Mouse (Mus musculus) lung, embryonic 16.5 days (tissue): ENCODE measurements around the gene Apol7c. TPM values are rescaled to one million over a fixed set of nuclear protein-coding genes. Genes with fewer than 3 reads are reported as not detected.
"Not testable (repeated sequence)": the region's sequence is repeated elsewhere in the genome, so short reads cannot be mapped to it uniquely, and the experiment has no call there.

Experiments
- ATAC-seq: fragments of 200-750 bp; cut with Nextera tagmentation; 2 replicates; pipeline ENCODE4 v1.8.0; 2017; ENCODE audit warnings: low read depth, mild to moderate bottlenecking, moderate library complexity
- H3K27ac ChIP-seq: fragments of 300-500 bp; sonication (generic); 2 replicates; pipeline ENCODE4 v1.5.1; 2014; ENCODE audit warnings: mild to moderate bottlenecking, control low read depth, low read length
- H3K27me3 ChIP-seq: fragments of 300-500 bp; sonication (generic); 2 replicates; pipeline ENCODE4 v1.6.1; 2014; ENCODE audit warnings: low read depth, low read length, mixed read lengths; ENCODE audit not compliant: control insufficient read depth, insufficient read depth
- H3K36me3 ChIP-seq: fragments of 300-500 bp; sonication (generic); 2 replicates; pipeline ENCODE4 v1.6.1; 2014; ENCODE audit warnings: low read length; ENCODE audit not compliant: control insufficient read depth, insufficient read depth
- H3K4me1 ChIP-seq: fragments of 300-500 bp; sonication (generic); replicated peaks from 2 replicates; pipeline ENCODE4 v1.6.1; 2014; ENCODE audit warnings: low read length, mixed read lengths; ENCODE audit not compliant: control insufficient read depth, insufficient read depth
- H3K4me2 ChIP-seq: fragments of 300-500 bp; sonication (generic); 2 replicates; pipeline ENCODE4 v1.6.1; 2014; ENCODE audit warnings: low read depth, low read length, control low read depth
- H3K4me3 ChIP-seq: fragments of 300-500 bp; sonication (generic); 2 replicates; pipeline ENCODE4 v1.5.1; 2014; ENCODE audit warnings: mild to moderate bottlenecking, low read length, control low read depth
- H3K9ac ChIP-seq: fragments of 300-500 bp; sonication (generic); 2 replicates; pipeline ENCODE4 v1.6.1; 2014; ENCODE audit warnings: low read length, control low read depth
- H3K9me3 ChIP-seq: fragments of 300-500 bp; sonication (generic); 2 replicates; pipeline ENCODE4 v1.6.1; 2016; ENCODE audit warnings: low read length; ENCODE audit not compliant: control insufficient read depth
- WGBS: fragments of 180-500 bp; shearing (Covaris S2); extraction: QIAGEN DNeasy Blood & Tissue Kit; methylation state at CpG from one replicate; pipeline ENCODE4 v1.1.7; 2014; 5-methylcytosine and 5-hydroxymethylcytosine counted together
- polyA plus RNA-seq: library from polyadenylated mRNA; unstranded; fragments of >200 nt; fragmentation: Nextera tagmentation; extraction: Ambion mirVana; gene quantifications from 2 replicates; pipeline ENCODE4 v1.2.1, GENCODE M21; 2015

The Apol7c gene
- polyA plus RNA-seq, 1 experiment from 2014 or later, result not detected

- WGBS, result 35% methylated on average over 1 of the region's 1 CpGs
- not testable (repeated sequence) for H3K27me3 ChIP-seq, H3K4me3 ChIP-seq, H3K4me1 ChIP-seq, H3K27ac ChIP-seq, H3K4me2 ChIP-seq, H3K36me3 ChIP-seq, H3K9ac ChIP-seq, H3K9me3 ChIP-seq
- 0 out of 2 replicates have a peak, but pooled peaks have one; percentile 31 for ATAC-seq
These were observed 38.4 kb downstream of the Apol7c start for GRCm38 (mm10) chr15:77494694-77495093.

GRCm38 (mm10) chr15:77493181-77493580, 39.9 kb downstream of the Apol7c start:
- H3K4me2 ChIP-seq, ATAC-seq, H3K9me3 ChIP-seq, H3K36me3 ChIP-seq, H3K27me3 ChIP-seq, H3K27ac ChIP-seq, H3K4me3 ChIP-seq, H3K4me1 ChIP-seq, H3K9ac ChIP-seq: not testable (repeated sequence)
- WGBS, result no CpG with 5 or more reads among the region's 1 CpGs

- Histone ChIP-seq H3K9me3 (no peaks in the 10 kb centered on the region), H3K27ac (no peak overlapping the region), H3K36me3 (no peaks in the 10 kb centered on the region), H3K9ac (no peak overlapping the region), H3K4me3 (no peak overlapping the region), H3K4me2 (no peak overlapping the region), H3K27me3 (no peaks in the 10 kb centered on the region), H3K4me1 (no peaks in the 10 kb centered on the region)
- no peak for ATAC-seq
- WGBS, result 61% methylated on average over 4 of the region's 4 CpGs
These were observed 50.8 kb downstream of the Apol7c start for GRCm38 (mm10) chr15:77482140-77482794.

DNA sequence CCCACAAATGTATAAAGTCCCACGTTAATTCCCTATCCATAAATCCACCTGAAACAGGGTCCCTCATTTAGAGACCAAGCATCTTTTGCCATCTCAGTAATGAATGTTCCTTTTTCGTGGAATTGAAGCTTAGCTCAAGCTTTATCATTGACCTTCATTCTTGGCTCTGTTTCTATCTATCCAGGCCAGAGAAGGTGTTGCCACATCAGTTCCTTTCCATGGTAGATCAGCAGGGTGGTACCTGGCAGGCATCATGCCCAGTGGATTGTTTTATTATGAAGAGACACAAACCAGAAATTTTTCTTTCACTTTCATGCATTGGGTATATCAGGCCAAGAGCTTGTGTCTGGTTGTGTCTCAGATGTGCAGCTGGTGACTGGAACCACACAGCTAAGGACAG, 56.4 kb downstream of the Apol7c start, which contains the start of gene Apol10a:
Apol10a (plus strand) TSS at position 355 of the 400 bp plus-strand sequence.
- not testable (repeated sequence) for H3K4me2 ChIP-seq, H3K4me3 ChIP-seq, H3K9ac ChIP-seq, H3K4me1 ChIP-seq, H3K36me3 ChIP-seq, ATAC-seq, H3K27me3 ChIP-seq, H3K9me3 ChIP-seq, H3K27ac ChIP-seq
- 77% methylated on average over 2 of the region's 2 CpGs for WGBS

Other genes starting within 250 kb of the Apol7c start
- 39.1 and 41.9 TPM in 2 replicates for gene Rbfox2, start 226.3 kb downstream of the Apol7c start, polyA plus RNA-seq
- gene Apol7a, start 134.2 kb downstream of the Apol7c start, polyA plus RNA-seq, result 0.10 and 0.11 TPM in 2 replicates
- 0.10 and 0.13 TPM in 2 replicates for gene Apol9a, start 122.2 kb downstream of the Apol7c start, polyA plus RNA-seq
- not detected in 2 replicates for gene Apol7b, start 85.8 kb downstream of the Apol7c start, polyA plus RNA-seq
- not detected in 2 replicates for gene Apol10a, start 56.3 kb downstream of the Apol7c start, polyA plus RNA-seq
- gene Apol11a, start 25.0 kb downstream of the Apol7c start, polyA plus RNA-seq, result not detected in 2 replicates
- gene 1700025B11Rik, start 28.6 kb upstream of the Apol7c start, polyA plus RNA-seq, result not detected in 2 replicates
- 0.06 and 0.09 TPM in 2 replicates for gene Apol10b, start 62.8 kb upstream of the Apol7c start, polyA plus RNA-seq
- gene Gm36245, start 65.9 kb upstream of the Apol7c start, polyA plus RNA-seq, result not detected in 2 replicates
- gene Apol11b, start 110.0 kb upstream of the Apol7c start, polyA plus RNA-seq, result 0.21 TPM in 1 of 2 replicates, not detected in the other
- gene Apol7e, start 165.5 kb upstream of the Apol7c start, polyA plus RNA-seq, result not detected in 2 replicates
- gene Apol9b, start 195.7 kb upstream of the Apol7c start, polyA plus RNA-seq, result 0.15 TPM in 1 of 2 replicates, not detected in the other
- 0.10 and 0.20 TPM in 2 replicates for gene Apol8, start 223.7 kb upstream of the Apol7c start, polyA plus RNA-seq